Mouse (Mus musculus) G1E (cell line): ENCODE measurements around the gene Pcx.
"Not testable (repeated sequence)": the region's sequence is repeated elsewhere in the genome, so short reads cannot be mapped to it uniquely, and the experiment has no call there.

Source experiments
- CTCF ChIP-seq: IDR thresholded peaks from 2 replicates; pipeline ENCODE4 v1.5.1; 2012; ENCODE audit warnings: low read depth, low read length, inconsistent platforms, mixed read lengths
- GATA1 ChIP-seq: IDR thresholded peaks from 2 replicates; pipeline ENCODE4 v1.6.1; 2012; ENCODE audit warnings: borderline replicate concordance, low read length, inconsistent platforms, mixed read lengths
- POLR2AphosphoS5 ChIP-seq: IDR thresholded peaks from 2 replicates; pipeline ENCODE4 v1.6.1; 2012; ENCODE audit warnings: low read depth, low read length, inconsistent platforms; ENCODE audit not compliant: insufficient replicate concordance

- TF ChIP-seq CTCF, GATA1, POLR2AphosphoS5: not testable (repeated sequence)
Measured at GRCm38 (mm10) chr19:4586783-4587182, 76.5 kb downstream of the Pcx start.
